Mouse (Mus musculus) embryonic stem cell, embryonic (primary cell): Measurements from ENCODE around the gene Trir.

ENCODE experiments used
- CTCF ChIA-PET, 4 experiments: fragments of 300-600 bp in 2 of 4; fragments of 350-600 bp in 2 of 4; sonication (Branson Sonifier 250); formaldehyde crosslinking; loops; one replicate each; lab custom pipeline; 2022; ENCODE audit warnings: inconsistent platforms in 2 of 4; lab: Charles Lee
- POLR2A ChIA-PET, 4 experiments: fragments of 300-600 bp in 2 of 4; fragments of 350-600 bp in 2 of 4; sonication (Branson Sonifier 250); formaldehyde crosslinking; loops; one replicate each; lab custom pipeline; 2022; ENCODE audit warnings: antibody characterized with exemption in 4 of 4, inconsistent platforms in 1 of 4; lab: Charles Lee

Trir gene

DNA sequence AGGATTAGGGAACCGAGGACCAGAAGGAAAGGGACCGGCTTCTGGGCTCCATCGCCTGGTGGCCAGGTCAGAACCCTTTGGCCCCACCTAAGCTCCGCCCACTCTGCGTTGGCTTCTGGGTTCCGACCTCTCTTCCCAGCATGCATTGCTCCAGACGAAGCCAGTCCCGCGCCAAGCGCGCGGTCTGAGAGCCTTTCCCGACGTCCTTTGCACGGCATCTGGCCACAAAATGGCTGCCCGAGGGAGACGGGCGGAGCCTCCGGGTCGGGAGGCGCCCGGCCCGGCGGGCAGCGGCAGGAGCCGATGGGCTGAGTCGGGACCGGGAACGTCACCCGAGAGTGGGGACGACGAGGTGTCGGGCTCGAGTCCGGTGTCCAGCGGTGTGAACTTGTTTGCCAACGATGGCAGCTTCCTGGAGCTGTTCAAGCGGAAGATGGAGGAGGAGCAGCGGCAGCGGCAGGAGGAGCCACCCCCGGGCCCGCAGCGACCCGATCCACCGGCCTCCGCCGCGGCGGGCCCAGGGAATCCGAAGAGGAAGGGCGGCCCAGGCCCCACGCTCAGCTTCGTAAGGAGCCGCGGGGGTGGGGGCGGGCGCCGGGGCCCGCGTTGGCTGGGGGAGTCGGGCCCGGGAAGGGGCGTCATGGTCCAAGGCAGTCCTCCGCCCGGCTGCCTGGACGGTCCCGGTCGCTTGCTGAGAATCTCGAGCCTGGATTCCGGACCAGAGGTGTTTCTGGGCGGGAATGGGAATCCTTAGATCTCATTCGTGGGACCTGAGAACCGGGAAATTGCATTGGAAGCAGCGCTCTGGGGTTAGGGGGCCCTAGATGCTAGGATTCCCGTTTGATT is at the start of gene Trir:
Gene Trir (plus strand): TSS at position 154 of the 846 bp plus-strand sequence.
- ChIA-PET CTCF (interaction anchor here in 3 of 4 experiments (0.9 to 2.1 kb wide), 10 partner anchors 13 to 124 kb away, joined by 3 to 16 read pairs (median 4); partner anchors contain the start of gene Best2 (in 1 of the 3)), POLR2A (interaction anchor here (0.5 to 21.2 kb wide), 96 partner anchors 8 to 542 kb away, joined by 3 to 488 read pairs (median 5); partner anchors contain the start of genes Dhps (in 4 of the 4), Hook2 (in 3 of the 4), Junb (in 3 of the 4) and Man2b1 (in 3 of the 4))

DNA sequence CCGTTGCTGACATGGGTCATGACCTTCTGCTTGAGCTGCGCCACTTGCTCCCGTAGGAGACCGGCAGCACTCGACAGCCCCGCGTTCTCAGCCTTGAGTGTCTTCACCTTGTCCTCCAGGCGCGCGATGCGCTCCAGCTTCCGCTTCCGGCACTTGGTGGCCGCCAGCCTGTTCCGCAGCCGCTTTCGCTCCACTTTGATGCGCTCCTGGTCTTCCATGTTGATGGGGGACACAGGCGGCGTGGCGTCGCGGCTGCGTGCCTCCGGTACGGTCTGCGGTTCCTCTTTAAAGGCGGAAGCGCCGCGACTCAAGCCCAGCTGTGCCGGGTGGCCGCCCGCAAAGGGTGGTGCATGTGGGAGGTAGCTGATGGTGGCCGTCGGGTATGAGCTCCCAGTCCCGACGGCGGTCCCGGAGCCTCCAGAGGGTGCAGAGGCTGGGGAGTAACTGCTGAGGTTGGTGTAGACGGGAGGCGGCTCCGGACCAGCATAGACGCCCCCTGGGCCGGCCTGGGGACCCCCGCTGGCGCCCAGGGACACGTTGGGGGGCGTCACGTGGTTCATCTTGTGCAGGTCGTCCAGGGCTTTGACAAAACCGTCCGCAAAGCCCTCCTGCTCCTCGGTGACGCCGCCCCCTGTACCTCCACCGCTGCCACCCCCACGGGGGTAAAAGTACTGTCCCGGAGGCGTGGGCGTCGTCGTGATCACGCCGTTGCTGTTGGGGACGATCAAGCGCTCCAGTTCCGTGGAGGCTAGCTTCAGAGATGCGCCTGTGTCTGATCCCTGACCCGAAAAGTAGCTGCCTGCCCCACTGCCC is 49.0 kb upstream of the Trir start:
- ChIA-PET CTCF (interaction anchor here (0.5 to 10.4 kb wide), 20 partner anchors 10 to 162 kb away, joined by 3 to 250 read pairs (median 6); partner anchors contain the start of gene Hook2 (in 2 of the 4)), POLR2A (interaction anchor here (0.6 to 30.0 kb wide), 85 partner anchors 5 to 1392 kb away, joined by 3 to 992 read pairs (median 9); partner anchors contain the start of genes Dhps (in 4 of the 4), Asna1 (in 3 of the 4), Hook2 (in 3 of the 4) and Tnpo2 (in 3 of the 4))

DNA sequence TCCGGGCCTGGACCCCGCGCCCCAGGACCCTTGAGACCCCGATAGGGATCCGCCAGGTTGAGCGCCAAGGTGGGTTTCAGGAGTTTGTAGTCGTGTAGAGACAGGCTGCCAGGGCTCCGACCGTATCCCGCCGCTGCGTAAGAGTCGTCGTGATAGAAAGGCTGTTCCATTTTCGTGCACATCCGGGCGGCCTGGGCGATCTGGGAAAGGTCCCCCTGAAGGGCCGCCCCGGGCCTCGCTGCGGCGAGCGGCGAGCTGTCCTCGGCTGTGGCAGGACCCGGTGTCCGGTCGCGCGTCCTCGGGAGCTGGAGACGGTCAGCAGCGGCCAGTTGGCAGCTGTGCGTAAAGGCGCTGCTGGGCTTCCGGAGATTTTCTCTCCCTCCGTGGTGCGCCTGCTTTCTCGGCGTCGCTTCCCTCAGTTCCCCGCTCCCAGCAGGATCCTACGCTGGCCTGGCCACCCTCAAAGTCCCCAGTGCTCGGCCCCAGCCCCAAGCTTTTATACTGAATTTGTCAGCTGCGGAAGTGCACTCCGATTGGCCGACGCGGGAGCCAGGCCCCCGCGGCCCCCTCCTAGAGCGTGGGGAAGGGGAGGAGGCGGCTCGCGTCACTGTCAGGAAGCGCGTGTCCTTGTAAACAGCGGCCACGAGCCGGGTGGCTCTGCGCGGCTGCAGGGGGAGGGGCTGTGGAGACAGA is 48.2 kb upstream of the Trir start, which contains the start of gene Junb:
Gene Junb (minus strand): TSS at position 471 of the 693 bp plus-strand sequence.
- CTCF ChIA-PET: interaction anchor here (0.6 to 10.4 kb wide), 16 partner anchors 9 to 1104 kb away, joined by 3 to 250 read pairs (median 6); partner anchors contain the start of genes Hook2 (in 2 of the 4) and Tnpo2 (in 1 of the 4)

DNA sequence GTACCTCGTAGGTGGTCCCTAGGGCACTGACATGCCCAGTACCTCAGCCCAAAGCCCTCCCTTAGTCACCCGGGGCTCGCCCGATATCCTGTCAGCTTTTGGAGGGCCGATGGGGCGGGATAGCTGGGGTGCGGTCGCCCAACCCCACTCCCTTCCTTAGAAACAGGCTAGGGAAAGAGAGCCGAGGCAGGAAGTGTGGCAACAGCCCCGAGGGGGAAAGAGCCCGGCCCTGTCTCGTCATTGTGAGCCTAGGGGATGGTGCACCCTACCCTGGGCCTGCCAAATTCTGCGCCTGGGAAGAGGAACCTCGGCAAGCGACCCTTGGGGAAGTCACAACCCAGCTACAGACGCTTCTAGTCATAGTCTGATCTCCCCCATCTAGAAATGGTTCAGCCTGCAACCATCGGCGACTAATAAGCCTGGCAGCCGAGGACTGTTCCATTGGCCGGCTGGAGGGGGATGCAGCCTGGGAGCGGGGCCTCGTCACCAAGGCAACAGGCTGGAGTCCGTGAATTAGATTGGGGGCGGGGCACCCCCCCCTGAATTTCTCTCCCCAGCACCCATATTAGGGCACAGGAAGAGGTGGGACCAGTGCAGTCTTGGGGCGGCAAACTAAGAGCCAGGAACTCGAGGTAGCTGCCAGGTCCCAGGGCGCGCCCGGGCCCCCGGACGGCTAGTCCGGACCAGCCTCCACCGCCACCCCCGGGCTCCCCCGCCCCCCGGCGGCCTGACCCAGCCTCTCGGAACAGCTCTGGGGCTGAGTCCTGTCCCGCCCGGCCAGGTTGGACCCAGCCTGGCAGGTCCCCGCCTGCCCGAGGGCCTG is 46.8 kb upstream of the Trir start:
- POLR2A ChIA-PET: interaction anchor here (0.6 to 30.0 kb wide), 47 partner anchors 6 to 568 kb away, joined by 3 to 992 read pairs (median 9); partner anchors contain the start of genes Asna1 (in 3 of the 4), Dhps (in 3 of the 4), Gm49661 (in 3 of the 4) and Hook2 (in 3 of the 4)
- CTCF ChIA-PET: interaction anchor here in 3 of 4 experiments (0.7 to 10.4 kb wide), 10 partner anchors 8 to 96 kb away, joined by 3 to 250 read pairs (median 6); partner anchors contain the start of genes Hook2 (in 2 of the 3) and Tnpo2 (in 1 of the 3)

More for the DNA sequence above, 48.2 kb upstream of the Trir start, which contains the start of gene Junb:
- POLR2A ChIA-PET: interaction anchor here (0.5 to 30.0 kb wide), 67 partner anchors 6 to 1392 kb away, joined by 3 to 992 read pairs (median 9); partner anchors contain the start of genes Dhps (in 4 of the 4), Asna1 (in 3 of the 4), Calr (in 3 of the 4) and Gm49661 (in 3 of the 4)

DNA sequence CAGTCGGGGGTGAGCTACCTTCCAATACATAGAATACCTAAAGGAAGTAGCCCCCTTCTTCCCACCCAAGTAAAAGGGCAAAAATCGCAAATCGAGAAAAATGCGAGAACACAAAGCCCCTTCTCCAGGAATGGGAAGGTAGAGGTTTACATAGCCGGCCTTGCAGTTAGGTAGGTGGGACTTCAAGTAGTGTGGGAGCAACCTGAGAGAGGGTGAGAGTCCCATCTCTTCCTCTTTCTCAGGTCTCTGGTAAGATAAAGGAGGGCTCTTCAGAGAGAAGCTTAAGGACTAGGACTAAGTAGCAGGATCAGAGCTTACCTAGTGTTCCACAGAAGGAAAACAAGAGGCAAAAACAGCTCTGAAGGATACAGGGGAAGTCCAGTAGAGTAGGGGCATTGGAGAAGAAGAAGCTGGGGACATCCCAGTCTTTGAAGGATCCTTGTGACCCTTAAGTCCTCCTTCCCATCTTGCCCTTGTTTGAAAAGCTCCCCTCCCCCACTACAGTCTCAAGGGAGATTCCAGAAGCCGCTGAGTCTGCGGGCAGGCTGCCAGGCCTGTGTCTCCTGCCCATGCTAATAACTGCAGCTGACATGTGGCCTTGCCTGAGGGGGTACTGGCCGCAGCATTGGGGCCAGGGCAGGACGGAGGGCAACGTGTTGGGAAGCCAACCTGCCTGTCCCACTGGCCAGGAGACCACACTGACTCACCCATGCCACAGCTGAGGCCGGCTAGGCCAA is 45.8 kb upstream of the Trir start:
- POLR2A ChIA-PET: interaction anchor here (0.6 to 30.0 kb wide), 42 partner anchors 5 to 1094 kb away, joined by 3 to 992 read pairs (median 7); partner anchors contain the start of genes Dhps (in 3 of the 4), Hook2 (in 3 of the 4), Asna1 (in 2 of the 4) and Gm49661 (in 2 of the 4)
- CTCF ChIA-PET: interaction anchor here in 3 of 4 experiments (0.7 to 10.4 kb wide), 8 partner anchors 7 to 78 kb away, joined by 3 to 250 read pairs (median 6); partner anchors contain the start of genes Hook2 (in 2 of the 3), Dnase2a (in 1 of the 3) and Tnpo2 (in 1 of the 3)

DNA sequence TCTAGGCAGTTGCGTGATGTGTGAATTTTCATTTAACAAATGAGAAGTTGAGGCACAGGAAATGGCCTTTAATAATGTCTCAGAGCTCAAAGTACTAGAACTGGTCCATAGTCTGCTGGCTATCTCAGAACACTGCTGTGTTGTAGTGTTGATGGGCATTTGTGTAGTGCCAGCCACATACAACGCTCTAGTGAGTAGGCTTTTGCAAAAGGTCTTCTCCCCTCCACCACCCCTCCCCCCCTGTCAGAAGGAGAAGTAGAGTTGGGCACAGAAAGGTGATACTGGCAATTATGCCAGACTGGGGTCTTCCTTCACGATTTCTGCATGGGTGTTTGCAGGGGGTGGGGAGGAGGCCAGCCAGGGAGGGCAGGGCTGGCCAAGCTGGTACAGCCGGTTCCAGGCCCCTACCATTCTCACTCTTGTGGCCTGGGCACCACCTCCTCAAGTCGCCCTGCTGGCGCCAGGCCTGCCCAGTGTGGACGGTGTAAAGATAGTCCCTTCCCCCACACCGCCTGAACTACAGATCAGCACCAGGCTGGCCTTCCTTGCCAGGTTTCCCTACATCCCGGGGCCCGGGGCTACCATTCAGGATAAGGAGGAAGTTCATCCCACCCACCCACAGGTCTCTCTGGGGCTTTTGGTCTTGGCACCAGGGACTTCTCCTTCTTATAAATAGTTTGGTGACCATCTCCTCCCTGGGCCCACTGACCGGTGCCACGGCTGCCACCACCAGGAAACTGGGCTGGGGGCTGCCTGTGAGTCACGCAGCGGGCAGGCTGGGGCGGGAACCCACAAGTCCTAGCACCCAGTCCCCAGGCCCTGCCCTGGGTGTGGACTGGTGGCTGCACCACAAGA is 44.8 kb upstream of the Trir start:
- ChIA-PET POLR2A (interaction anchor here in 3 of 4 experiments (0.5 to 30.0 kb wide), 20 partner anchors 4 to 1095 kb away, joined by 3 to 992 read pairs (median 18); partner anchors contain the start of genes Hook2 (in 3 of the 3), Asna1 (in 2 of the 3), Dhps (in 2 of the 3) and Gm49661 (in 2 of the 3)), CTCF (interaction anchor here in 2 of 4 experiments (10.2 to 10.4 kb wide), 2 partner anchors 6 to 7 kb away, joined by 176 to 250 read pairs; partner anchors contain the start of gene Hook2 (in 2 of the 2))

DNA sequence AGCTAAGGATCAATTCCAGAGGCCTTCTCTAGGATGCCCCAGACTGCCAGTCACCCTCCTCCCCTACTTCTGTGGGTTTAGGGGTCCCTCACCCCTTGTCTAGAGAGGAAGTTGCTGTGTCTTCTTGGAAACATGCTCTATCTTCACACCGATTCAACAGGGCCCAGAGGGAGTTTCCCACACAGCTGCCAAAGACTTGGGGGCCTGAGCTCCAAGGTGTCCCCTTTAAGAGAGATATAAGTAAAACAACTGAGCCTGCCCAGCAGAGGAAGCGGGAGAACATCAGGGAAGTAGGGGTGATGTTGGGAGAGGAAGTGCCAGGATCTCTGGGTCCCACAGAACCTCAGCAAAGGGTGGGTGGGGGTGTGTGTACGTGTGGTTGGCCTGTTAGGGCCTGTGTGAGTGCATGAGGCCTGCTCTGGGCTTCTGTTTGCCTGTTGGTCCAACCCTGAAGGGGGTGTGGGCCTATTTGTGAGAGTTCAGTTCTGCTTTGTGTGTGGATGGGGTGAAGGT is 44.1 kb upstream of the Trir start:
- POLR2A ChIA-PET: interaction anchor here in 3 of 4 experiments (0.5 to 30.0 kb wide), 11 partner anchors 3 to 290 kb away, joined by 3 to 992 read pairs (median 114); partner anchors contain the start of genes Gm49661 (in 2 of the 3), Junb (in 2 of the 3), Prdx2 (in 2 of the 3) and Rnaseh2a (in 2 of the 3)
- CTCF ChIA-PET: no interaction called here

DNA sequence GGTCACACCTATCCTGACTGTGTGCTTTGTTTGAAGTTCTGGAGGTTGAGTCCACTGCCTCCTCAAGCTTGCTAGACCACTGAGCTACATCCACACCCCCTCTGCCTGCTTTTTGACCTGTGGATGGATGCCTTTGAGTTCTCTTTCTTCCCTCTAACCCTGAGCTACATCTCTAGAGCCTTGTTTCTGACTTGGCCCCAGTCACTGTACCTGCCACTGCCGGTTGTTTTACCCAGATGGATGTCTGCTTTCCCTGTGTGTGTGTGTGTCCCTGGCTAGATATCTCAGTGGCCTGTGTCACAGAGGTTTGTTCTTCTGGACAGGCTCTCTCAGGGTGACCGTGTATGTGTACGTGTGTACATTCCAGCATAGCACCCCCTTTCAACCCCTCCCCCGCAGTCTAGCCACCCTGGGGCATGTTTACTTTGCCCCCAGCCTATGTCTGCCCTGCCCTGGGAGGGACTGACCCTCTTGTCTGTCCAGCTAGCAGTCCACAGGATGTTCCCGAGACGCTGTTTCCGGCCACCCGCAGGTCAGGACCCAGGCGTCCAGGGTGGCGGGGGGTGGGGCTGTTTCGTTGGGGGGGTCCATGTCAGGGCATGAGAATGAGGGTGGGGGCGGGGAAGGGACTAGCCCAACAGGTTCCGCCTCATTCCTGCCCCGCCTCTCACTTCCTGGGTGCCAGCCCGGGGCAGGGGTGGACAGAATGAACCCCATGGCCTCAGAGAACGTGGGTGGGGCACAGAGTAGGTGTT is 42.2 kb upstream of the Trir start:
- ChIA-PET CTCF (interaction anchor here (0.6 to 6.5 kb wide), 8 partner anchors 8 to 56 kb away, joined by 3 to 176 read pairs (median 4); partner anchors contain the start of gene Junb (in 1 of the 4)), POLR2A (interaction anchor here in 3 of 4 experiments (0.6 to 30.0 kb wide), 24 partner anchors 1 to 778 kb away, joined by 3 to 992 read pairs (median 5); partner anchors contain the start of genes Junb (in 3 of the 3), Dhps (in 2 of the 3), Gm49661 (in 2 of the 3) and Prdx2 (in 2 of the 3))

DNA sequence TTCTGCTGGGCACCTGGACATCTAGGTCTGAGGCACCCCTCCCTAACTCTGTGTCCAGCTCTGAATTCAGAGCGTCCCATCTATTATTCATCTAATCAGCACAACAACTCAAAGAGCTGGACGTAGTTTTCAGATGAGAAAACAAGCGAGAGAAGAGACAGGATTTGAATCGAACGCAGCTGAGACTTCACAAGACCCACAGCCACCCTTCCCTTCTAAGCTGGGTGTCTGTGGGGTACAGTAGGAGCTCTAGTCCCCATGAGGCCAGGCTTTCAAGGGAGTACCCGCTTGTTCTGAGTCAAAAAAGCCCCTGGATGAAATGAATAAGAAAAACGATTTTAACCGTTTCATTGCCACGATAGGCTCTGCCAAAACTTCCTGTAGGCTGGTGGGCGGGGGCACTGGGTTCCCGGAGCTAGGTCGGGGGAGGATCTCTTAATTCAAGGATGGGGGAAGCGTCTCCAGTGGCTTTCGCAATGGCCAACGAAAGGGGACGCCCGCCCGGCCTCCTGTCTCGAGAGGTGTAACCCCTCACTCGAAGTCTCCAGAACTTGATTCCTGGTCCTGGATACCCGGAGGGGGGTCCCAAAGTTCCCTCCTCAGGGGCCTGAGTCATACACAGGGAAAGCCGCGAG is 41.5 kb upstream of the Trir start:
- ChIA-PET CTCF (interaction anchor here (0.7 to 6.5 kb wide), 12 partner anchors 8 to 57 kb away, joined by 3 to 176 read pairs (median 4); partner anchors contain the start of gene Junb (in 1 of the 4)), POLR2A (interaction anchor here (0.5 to 30.0 kb wide), 32 partner anchors 0 to 488 kb away, joined by 3 to 992 read pairs (median 5); partner anchors contain the start of genes Junb (in 3 of the 4), Asna1 (in 2 of the 4), Dhps (in 2 of the 4) and Gm49661 (in 2 of the 4))

DNA sequence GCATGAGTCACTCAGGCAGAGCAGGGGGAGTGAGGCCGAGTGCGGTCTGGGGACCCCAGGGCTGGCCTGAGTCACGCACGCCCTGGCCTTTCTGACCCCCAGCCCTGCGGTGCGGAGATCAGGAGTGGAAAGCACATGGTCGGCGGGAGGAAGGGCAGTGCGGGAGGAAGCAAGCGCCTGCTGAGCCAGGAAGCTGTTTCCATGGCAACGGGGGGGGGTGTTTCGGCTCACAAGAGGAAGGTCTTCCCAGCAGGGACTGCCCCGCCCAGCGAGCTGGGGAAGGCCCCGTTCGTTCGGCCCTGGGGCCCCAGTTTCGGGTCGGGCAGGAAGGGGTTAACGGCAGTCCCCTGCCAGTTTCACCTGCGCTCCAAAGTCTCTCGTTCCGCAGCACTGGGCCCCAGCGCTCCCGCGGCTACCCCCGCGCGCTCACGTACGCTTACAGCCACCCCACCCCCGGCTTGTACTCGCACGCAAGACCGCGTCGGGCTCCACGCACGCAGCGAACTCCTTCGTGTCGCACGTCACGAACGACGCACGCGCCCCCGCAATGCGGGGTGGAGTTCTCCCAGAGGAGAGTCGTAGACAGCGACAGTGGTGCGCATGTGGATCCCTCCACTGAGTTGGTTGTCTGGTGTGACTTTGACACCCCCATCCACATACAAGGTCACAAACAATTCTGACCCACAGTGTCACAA is 40.8 kb upstream of the Trir start:
- ChIA-PET CTCF (interaction anchor here (0.6 to 6.5 kb wide), 10 partner anchors 9 to 211 kb away, joined by 3 to 176 read pairs (median 7); partner anchors contain the start of gene Junb (in 1 of the 4)), POLR2A (interaction anchor here (0.7 to 30.0 kb wide), 33 partner anchors 0 to 487 kb away, joined by 3 to 992 read pairs (median 5); partner anchors contain the start of genes Junb (in 3 of the 4), Tnpo2 (in 3 of the 4), Dhps (in 2 of the 4) and Gm49661 (in 2 of the 4))

DNA sequence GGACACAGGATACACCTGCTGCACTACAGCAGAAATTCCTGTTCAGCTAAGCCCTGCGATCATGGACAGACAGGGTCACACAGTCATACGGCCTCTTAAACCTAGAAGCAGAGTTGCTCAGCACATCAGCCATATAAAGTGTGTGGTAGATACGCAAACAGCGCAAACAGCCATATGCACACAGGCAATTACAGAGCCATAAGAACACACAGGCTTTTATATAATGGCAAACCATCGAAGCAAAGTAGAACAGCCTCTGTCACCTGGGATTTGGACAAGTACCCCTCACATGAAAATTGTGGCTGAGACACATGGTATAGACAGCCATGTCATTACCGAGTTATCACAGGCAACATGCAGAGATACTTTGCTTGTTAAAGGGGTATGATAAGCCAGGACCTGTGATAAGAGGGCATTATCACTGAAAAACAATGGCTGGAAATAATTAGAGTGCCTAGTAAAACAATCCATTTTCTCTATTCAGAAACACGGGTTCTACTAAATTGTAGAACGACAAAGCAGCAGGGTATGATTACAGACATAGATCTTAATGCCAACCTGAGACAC is 40.2 kb upstream of the Trir start:
- POLR2A ChIA-PET: interaction anchor here (0.7 to 30.0 kb wide), 31 partner anchors 1 to 486 kb away, joined by 3 to 992 read pairs (median 6); partner anchors contain the start of genes Junb (in 3 of the 4), Tnpo2 (in 3 of the 4), Dhps (in 2 of the 4) and Gm49661 (in 2 of the 4)
- CTCF ChIA-PET: interaction anchor here (0.6 to 6.5 kb wide), 10 partner anchors 10 to 212 kb away, joined by 3 to 250 read pairs (median 19); partner anchors contain the start of gene Junb (in 2 of the 4)
